Mouse (Mus musculus): ENCODE results near the gene Frzb. TPM values are rescaled to one million over a fixed set of nuclear protein-coding genes. Genes with fewer than 3 reads are reported as not detected.

Frzb gene
- total RNA-seq, 2 experiments from 2014 or later, result 6.7 to 28.1 TPM

DNA sequence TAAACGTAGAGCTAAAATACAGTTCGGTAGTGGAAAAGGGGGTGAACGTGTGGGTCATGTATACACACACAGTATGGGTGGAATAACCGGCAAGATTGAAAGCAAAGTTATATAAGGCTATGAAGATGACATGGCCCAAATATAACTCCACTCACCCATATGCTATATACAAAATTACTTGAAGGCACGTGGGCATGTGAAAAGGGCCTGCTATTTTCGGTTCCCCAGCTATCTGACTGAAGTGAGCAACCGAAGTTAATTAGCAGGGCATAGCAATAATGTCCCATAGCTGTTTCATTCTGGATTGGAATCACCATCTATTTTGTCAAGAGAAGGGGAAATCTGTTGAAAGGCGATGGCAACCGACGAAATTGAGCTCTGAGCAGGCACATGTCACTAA lies 1.9 kb downstream of the Frzb start:
- H3K4me3 ChIP-seq, result peak overlapping the region; percentile 76
- DNase-seq, result no peak
- intact Hi-C loops (cut with DNase I), result loop anchor here (2.0 to 10.0 kb wide), 2 partner anchors 41 to 89 kb away; no protein-coding TSS in a partner anchor
- peak overlapping the region; percentile 67; the same call in 1 of the 2 replicates for H3K27ac ChIP-seq
- TF ChIP-seq CTCF (IDR thresholded peaks at IDR 0.05), result no peak

DNA sequence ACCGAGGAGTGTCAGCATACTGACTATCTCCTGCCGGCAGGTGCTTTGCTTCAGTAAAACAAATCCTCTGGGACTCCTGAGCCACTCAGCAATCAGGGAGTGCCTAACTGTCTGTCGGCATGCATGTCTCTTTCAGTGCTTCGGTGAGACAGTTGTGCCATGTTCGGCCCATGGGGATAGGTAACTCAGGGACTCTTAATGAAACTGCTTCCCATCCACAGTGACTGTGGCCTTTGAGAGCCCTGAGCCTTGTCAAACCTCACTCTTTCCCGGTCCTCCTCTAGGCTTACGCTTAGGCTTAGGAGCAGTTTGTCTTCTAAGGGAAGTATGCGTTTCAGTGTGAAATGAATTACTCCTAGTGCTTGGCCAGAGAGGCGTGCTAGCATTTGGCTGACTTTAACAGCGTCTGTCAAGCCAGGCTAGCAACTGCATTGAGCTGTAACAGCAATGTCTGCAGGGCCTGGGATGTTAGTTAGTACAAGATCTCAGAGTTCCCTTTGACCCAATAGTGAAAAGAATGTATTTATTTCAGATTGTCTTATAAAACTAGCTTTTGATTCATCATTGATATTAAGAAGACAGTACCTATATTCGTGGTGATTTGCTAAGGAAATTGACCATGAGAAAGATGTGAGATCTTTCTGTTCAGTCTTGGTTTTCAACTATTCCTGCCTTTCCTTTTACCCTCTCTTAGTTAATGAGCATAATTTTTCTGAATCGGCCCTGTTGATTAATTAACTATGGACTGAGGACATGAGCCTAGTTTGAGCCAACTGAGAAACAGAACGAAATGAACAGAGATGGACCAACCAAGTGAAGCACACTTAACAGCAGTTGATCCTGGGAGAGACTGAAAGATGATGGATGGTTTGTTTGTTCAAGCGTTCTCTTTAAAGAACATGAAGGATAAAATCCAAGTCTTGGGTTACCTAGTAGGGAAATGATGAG lies 2.7 kb downstream of the Frzb start:
- DNase-seq, result no peak
- peak overlapping the region; percentile 21; the same call in 1 of the 2 replicates for H3K4me3 ChIP-seq
- TF ChIP-seq CTCF (IDR thresholded peaks at IDR 0.05), result no peak
- H3K27ac ChIP-seq, result no peak overlapping the region
- intact Hi-C loops (cut with DNase I), result loop anchor here (2.0 to 10.0 kb wide), 2 partner anchors 42 to 90 kb away; no protein-coding TSS in a partner anchor

GRCm38 (mm10) chr2:80443962-80444361 lies 3.5 kb downstream of the Frzb start:
- intact Hi-C loops (cut with DNase I), result loop anchor here (2.0 to 10.0 kb wide), 2 partner anchors 43 to 91 kb away; no protein-coding TSS in a partner anchor
- peak; percentile 46 for TF ChIP-seq CTCF (IDR thresholded peaks at IDR 0.05)
- Histone ChIP-seq H3K4me3 (no peak overlapping the region), H3K27ac (no peak overlapping the region)
- no peak for DNase-seq

DNA sequence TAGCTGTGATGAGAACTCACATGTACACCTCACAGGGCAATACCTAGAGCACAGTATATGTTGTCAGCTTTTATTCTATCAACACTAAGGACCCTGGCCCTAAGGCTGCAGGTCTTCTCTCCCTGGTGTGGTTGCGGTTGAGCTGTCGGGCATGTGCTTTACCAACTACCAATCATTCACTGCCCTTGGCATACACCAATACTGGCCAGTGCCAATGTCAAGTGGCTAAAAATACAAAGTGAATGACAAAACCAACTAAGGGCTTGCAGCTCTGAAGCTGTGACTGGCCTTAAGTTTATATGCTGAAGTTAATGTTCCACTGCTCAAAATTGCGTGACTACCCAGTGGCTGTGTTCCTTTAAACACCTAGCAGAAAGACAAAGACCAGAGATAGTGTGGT lies 6.0 kb downstream of the Frzb start:
- Histone ChIP-seq H3K27ac (peak overlapping the region; percentile 64), H3K4me3 (no peak overlapping the region)
- TF ChIP-seq CTCF (IDR thresholded peaks at IDR 0.05), result no peak
- intact Hi-C loops (cut with DNase I), result loop anchor here (10.0 kb wide), 1 partner anchor 93 kb away; no protein-coding TSS in a partner anchor
- DNase-seq, result no peak

- TF ChIP-seq CTCF (IDR thresholded peaks at IDR 0.05), result no peak
- DNase-seq, result no peak
- Histone ChIP-seq H3K4me3 (no peak overlapping the region), H3K27ac (no peak overlapping the region)
- intact Hi-C loops (cut with DNase I), result no loop called here
Measured at GRCm38 (mm10) chr2:80438854-80439253, 8.6 kb downstream of the Frzb start.

DNA sequence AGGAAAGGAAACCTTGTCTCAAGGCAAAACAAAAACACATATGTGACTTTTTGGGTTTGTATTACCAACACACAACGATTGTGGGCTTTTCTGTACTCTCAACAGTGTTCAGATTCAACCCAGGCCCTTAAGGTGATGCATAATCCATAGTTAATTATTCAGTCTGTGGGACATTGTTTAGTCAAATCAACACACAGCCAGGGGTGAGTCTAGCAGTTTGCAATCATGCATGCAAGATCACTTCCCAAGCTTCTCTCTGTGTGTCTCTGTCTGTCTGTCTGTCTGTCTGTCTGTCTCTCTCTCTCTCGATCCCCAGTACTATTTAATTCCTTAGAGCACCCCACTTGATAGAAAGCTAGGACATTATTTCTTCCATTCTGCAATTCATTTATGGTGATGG lies 10.0 kb downstream of the Frzb start:
- TF ChIP-seq CTCF (IDR thresholded peaks at IDR 0.05), result no peak
- intact Hi-C loops (cut with DNase I), result no loop called here
- Histone ChIP-seq H3K4me3 (no peak overlapping the region), H3K27ac (no peak overlapping the region)
- no peak for DNase-seq

DNA sequence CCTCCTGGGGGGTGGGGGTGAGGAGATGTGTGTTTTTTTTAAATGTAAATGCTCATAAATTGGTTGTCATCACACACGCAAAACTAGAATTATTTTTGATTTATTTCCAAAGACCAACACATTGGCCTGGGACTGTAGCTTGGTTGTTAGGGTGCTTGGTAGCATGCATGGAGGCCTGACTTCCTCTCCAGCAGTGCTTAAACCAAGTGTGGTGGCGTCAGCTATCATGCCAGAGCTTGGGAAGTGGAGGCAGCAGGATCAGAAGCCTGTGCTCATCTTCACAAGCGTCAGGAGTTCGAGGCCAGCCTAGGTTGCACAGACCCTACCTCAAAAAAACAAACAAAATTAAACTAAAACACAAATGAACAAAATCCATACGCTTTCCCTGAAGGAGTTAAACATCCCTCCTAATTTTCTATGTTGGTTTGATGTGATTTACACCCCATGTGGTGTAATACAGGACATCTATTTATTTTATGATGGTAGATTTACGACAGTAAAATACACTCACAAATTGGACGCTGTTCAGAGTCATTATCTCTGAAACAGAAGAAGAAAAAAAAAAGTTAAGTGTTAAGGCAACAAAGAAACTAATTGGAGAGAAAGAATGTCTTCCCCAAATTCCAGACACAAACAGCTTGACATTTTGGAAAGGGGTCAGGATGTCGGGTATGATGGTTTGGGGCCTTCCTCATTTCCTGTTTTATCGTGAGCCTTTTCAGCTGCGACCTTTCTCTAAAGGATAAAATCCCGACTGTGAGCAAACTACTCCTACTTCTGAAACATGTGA lies 12.4 kb downstream of the Frzb start:
- intact Hi-C loops (cut with DNase I), result loop anchor here (5.0 kb wide), 1 partner anchor 58 kb away; no protein-coding TSS in a partner anchor
- Histone ChIP-seq H3K27ac (no peak overlapping the region), H3K4me3 (no peak overlapping the region)
- no peak for DNase-seq
- no peak for TF ChIP-seq CTCF (IDR thresholded peaks at IDR 0.05)

DNA sequence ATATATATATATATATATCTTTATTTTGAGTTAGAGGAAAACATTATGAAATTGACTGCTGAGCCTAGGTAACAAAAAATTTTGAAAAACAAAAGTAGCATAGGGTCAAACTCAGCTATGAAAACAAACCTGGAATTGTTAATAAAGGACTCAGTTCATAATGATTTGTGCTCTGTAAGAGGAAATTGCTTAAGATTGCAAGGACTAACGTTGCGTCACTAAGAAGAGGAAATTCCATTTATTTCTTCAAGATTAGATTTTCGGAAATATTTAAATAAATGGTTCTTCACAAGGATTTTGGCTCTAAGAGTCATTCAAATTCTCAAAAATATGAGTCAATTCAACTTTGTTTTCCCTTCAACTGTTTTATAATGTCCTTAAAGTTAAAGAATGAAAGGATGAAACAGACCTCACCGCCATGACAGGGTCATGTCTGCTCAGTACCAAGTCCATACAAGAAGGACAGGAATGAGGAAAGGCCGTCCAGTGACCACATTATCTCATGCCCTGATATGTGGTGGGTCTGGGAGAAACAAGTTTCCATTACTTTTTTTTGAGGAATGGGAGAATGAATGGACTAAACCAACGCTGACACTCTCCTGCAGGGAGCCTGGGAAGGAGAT lies 14.1 kb downstream of the Frzb start:
- no peak for TF ChIP-seq CTCF (IDR thresholded peaks at IDR 0.05)
- no peak for DNase-seq
- Histone ChIP-seq H3K4me3 (no peak overlapping the region), H3K27ac (no peak overlapping the region)
- intact Hi-C loops (cut with DNase I), result loop anchor here (5.0 kb wide), 1 partner anchor 56 kb away; no protein-coding TSS in a partner anchor

DNA sequence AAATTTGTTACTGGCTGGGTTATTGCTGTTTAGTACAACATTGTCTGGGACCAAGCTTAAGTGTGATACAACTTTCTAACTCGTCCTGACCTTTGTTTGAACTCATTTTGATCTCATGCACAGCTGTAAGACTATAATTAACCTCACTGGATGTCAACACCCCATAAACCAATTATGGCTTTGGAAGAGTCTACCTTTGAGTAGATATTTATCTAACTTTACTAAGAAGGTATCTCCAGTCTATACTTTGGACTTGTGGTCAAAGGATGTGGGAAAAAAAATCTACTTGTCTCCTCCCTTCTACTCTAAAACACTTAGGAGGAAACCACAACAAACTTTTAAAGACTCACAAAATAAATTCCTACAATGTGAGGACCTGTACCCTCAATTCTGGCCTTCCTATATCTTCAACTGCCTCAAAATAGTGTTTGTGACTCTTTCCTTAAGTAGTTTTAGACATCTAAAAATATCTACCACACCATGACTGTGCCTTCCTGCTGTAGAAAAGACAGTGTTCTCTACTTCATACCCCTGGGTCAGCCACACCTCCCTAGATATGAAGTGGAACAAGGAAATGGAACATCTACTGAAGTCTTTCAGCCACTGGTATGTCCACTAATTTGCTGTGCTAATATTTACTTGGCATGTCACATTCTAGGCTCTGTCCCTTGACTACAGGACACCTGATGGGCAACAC lies 16.9 kb downstream of the Frzb start:
- DNase-seq, result no peak
- H3K27ac ChIP-seq, result peak overlapping the region; percentile 38; the same call in 1 of the 2 replicates

GRCm38 (mm10) chr2:80423116-80423515 lies 24.3 kb downstream of the Frzb start:
- DNase-seq, result no peak
- no peak for TF ChIP-seq CTCF (IDR thresholded peaks at IDR 0.05)
- intact Hi-C loops (cut with DNase I), result no loop called here

More for the DNA sequence above, 16.9 kb downstream of the Frzb start:
- intact Hi-C loops (cut with DNase I), result loop anchor here (5.0 kb wide), 1 partner anchor 53 kb away; no protein-coding TSS in a partner anchor
- H3K4me3 ChIP-seq, result no peak overlapping the region
- no peak for TF ChIP-seq CTCF (IDR thresholded peaks at IDR 0.05)

DNA sequence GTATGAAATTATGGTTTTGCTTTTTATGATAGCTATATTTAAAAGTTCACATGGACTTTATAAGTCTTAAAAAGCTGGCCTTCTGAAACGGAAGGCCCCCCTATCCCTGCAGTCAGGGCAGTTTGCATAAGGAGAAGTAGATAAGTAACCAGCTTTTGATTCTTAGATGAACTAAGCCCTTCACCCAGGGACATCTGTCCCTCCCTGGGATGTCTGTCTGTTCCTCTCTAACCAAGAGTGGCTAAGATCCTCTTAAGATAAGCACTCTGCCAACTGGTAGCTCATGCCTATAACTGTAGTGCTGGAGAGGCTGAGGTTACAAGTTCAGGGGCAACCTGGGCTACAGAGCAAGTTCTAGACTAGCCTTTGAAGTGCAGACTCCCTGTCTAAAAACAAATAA lies 25.4 kb downstream of the Frzb start:
- no peak for DNase-seq
- TF ChIP-seq CTCF (IDR thresholded peaks at IDR 0.05), result no peak
- intact Hi-C loops (cut with DNase I), result no loop called here
- Histone ChIP-seq H3K4me3 (no peak overlapping the region), H3K27ac (no peak overlapping the region)

More at GRCm38 (mm10) chr2:80423116-80423515, 24.3 kb downstream of the Frzb start:
- Histone ChIP-seq H3K4me3 (no peak overlapping the region), H3K27ac (no peak overlapping the region)
